Mouse (Mus musculus): ENCODE measurements around the gene Psmb5. TPM values are rescaled to one million over a fixed set of nuclear protein-coding genes. Genes with fewer than 3 reads are reported as not detected.

Psmb5 gene
- polyA plus RNA-seq, 1 experiment from 2014 or later = 414 TPM

GRCm38 (mm10) chr14:54594055-54594454 is 23.8 kb downstream of the Psmb5 start:
- DNase-seq (ENCODE audit: low spot score) (peak; percentile 46), ATAC-seq (replicated peaks; ENCODE audit: low FRiP score) (no peak)
- Histone ChIP-seq H3K4me2 (ENCODE audit: low read depth, low read length, severe bottlenecking) (no peak overlapping the region), H3K9ac (ENCODE audit: low read length) (no peak overlapping the region), H3K9me3 (ENCODE audit: control insufficient read depth, low read length) (no peaks in the 10 kb centered on the region; the same call in 1 of the 2 replicates), H3K27ac (ENCODE audit: low read depth, low read length) (no peak overlapping the region), H3K27me3 (ENCODE audit: control insufficient read depth, insufficient read depth, low read length) (no peaks in the 10 kb centered on the region), H3K4me1 (replicated peaks; ENCODE audit: control insufficient read depth, insufficient read depth, low read length) (no peaks in the 10 kb centered on the region), H3K36me3 (ENCODE audit: control insufficient read depth, insufficient read depth, low read length) (no peaks in the 10 kb centered on the region), H3K4me3 (ENCODE audit: low read depth, low read length) (no peak overlapping the region)
- WGBS = 92% methylated on average over 3 of the region's 3 CpGs

GRCm38 (mm10) chr14:54592319-54592934 is 25.4 kb downstream of the Psmb5 start:
- no peaks in the 10 kb centered on the region for H3K36me3 ChIP-seq (ENCODE audit: control insufficient read depth, insufficient read depth, low read length)
- no peak overlapping the region for H3K27ac ChIP-seq (ENCODE audit: low read depth, low read length)
- H3K4me2 ChIP-seq (ENCODE audit: low read depth, low read length, severe bottlenecking) = no peak overlapping the region
- no peaks in the 10 kb centered on the region for H3K27me3 ChIP-seq (ENCODE audit: control insufficient read depth, insufficient read depth, low read length)
- H3K9me3 ChIP-seq (ENCODE audit: control insufficient read depth, low read length) = no peaks in the 10 kb centered on the region; the same call in 1 of the 2 replicates
- ATAC-seq (replicated peaks; ENCODE audit: low FRiP score) (no peak), DNase-seq (ENCODE audit: low spot score) (peak; percentile 44)
- 84% methylated on average over 10 of the region's 10 CpGs for WGBS
- H3K4me3 ChIP-seq (ENCODE audit: low read depth, low read length) = no peak overlapping the region
- no peaks in the 10 kb centered on the region for H3K4me1 ChIP-seq (replicated peaks; ENCODE audit: control insufficient read depth, insufficient read depth, low read length)
- no peak overlapping the region for H3K9ac ChIP-seq (ENCODE audit: low read length)

- WGBS = 89% methylated on average over 16 of the region's 16 CpGs
- no peak overlapping the region for H3K4me2 ChIP-seq (ENCODE audit: low read depth, low read length, severe bottlenecking)
- ATAC-seq (replicated peaks; ENCODE audit: low FRiP score) (no peak), DNase-seq (ENCODE audit: low spot score) (peak; percentile 28)
- no peak overlapping the region for H3K27ac ChIP-seq (ENCODE audit: low read depth, low read length)
- no peaks in the 10 kb centered on the region for H3K27me3 ChIP-seq (ENCODE audit: control insufficient read depth, insufficient read depth, low read length)
- H3K4me1 ChIP-seq (replicated peaks; ENCODE audit: control insufficient read depth, insufficient read depth, low read length) = no peaks in the 10 kb centered on the region
- no peak overlapping the region for H3K4me3 ChIP-seq (ENCODE audit: low read depth, low read length)
- H3K9me3 ChIP-seq (ENCODE audit: control insufficient read depth, low read length) = no peaks in the 10 kb centered on the region; the same call in 1 of the 2 replicates
- no peak overlapping the region for H3K9ac ChIP-seq (ENCODE audit: low read length)
- H3K36me3 ChIP-seq (ENCODE audit: control insufficient read depth, insufficient read depth, low read length) = no peaks in the 10 kb centered on the region
Observed at GRCm38 (mm10) chr14:54591056-54591455, 26.8 kb downstream of the Psmb5 start.

- no peak overlapping the region for H3K9ac ChIP-seq (ENCODE audit: low read length)
- H3K27ac ChIP-seq (ENCODE audit: low read depth, low read length) = no peak overlapping the region
- DNase-seq (ENCODE audit: low spot score) (peak; percentile 82), ATAC-seq (replicated peaks; ENCODE audit: low FRiP score) (no peak)
- H3K9me3 ChIP-seq (ENCODE audit: control insufficient read depth, low read length) = no peaks in the 10 kb centered on the region
- 43% methylated on average over 7 of the region's 7 CpGs for WGBS
- H3K27me3 ChIP-seq (ENCODE audit: control insufficient read depth, insufficient read depth, low read length) = no peaks in the 10 kb centered on the region
- H3K4me1 ChIP-seq (replicated peaks; ENCODE audit: control insufficient read depth, insufficient read depth, low read length) = no peaks in the 10 kb centered on the region
- no peaks in the 10 kb centered on the region for H3K36me3 ChIP-seq (ENCODE audit: control insufficient read depth, insufficient read depth, low read length)
- no peak overlapping the region for H3K4me3 ChIP-seq (ENCODE audit: low read depth, low read length)
- no peak overlapping the region for H3K4me2 ChIP-seq (ENCODE audit: low read depth, low read length, severe bottlenecking)
Observed at GRCm38 (mm10) chr14:54583681-54584338, 34.0 kb downstream of the Psmb5 start.

- Histone ChIP-seq H3K27ac (ENCODE audit: low read depth, low read length) (no peak overlapping the region), H3K9me3 (ENCODE audit: control insufficient read depth, low read length) (no peaks in the 10 kb centered on the region), H3K4me2 (ENCODE audit: low read depth, low read length, severe bottlenecking) (no peak overlapping the region), H3K4me3 (ENCODE audit: low read depth, low read length) (no peak overlapping the region), H3K36me3 (ENCODE audit: control insufficient read depth, insufficient read depth, low read length) (no peaks in the 10 kb centered on the region), H3K4me1 (replicated peaks; ENCODE audit: control insufficient read depth, insufficient read depth, low read length) (no peaks in the 10 kb centered on the region; the same call in 1 of the 2 replicates), H3K27me3 (ENCODE audit: control insufficient read depth, insufficient read depth, low read length) (no peaks in the 10 kb centered on the region), H3K9ac (ENCODE audit: low read length) (no peak overlapping the region)
- 91% methylated on average over 9 of the region's 9 CpGs for WGBS
- peak; percentile 42 for DNase-seq (ENCODE audit: low spot score)
- no peak for ATAC-seq (replicated peaks; ENCODE audit: low FRiP score)
Observed at GRCm38 (mm10) chr14:54582536-54582935, 35.3 kb downstream of the Psmb5 start.

GRCm38 (mm10) chr14:54579638-54580037 is 38.2 kb downstream of the Psmb5 start:
- H3K27ac ChIP-seq (ENCODE audit: low read depth, low read length) = no peak overlapping the region
- WGBS = 89% methylated on average over 7 of the region's 7 CpGs
- ATAC-seq (replicated peaks; ENCODE audit: low FRiP score) = no peak

GRCm38 (mm10) chr14:54578063-54578462 is 39.8 kb downstream of the Psmb5 start:
- no peak for ATAC-seq (replicated peaks; ENCODE audit: low FRiP score)
- Histone ChIP-seq H3K27me3 (ENCODE audit: control insufficient read depth, insufficient read depth, low read length) (no peaks in the 10 kb centered on the region), H3K9ac (ENCODE audit: low read length) (peak overlapping the region; percentile 95), H3K27ac (ENCODE audit: low read depth, low read length) (peak overlapping the region; percentile 83), H3K9me3 (ENCODE audit: control insufficient read depth, low read length) (no peaks in the 10 kb centered on the region), H3K36me3 (ENCODE audit: control insufficient read depth, insufficient read depth, low read length) (no peaks in the 10 kb centered on the region), H3K4me1 (replicated peaks; ENCODE audit: control insufficient read depth, insufficient read depth, low read length) (peaks cover 19% of the 10 kb centered on the region), H3K4me3 (ENCODE audit: low read depth, low read length) (peak overlapping the region; percentile 91), H3K4me2 (ENCODE audit: low read depth, low read length, severe bottlenecking) (peak overlapping the region; percentile 85)
- peak; percentile 53 for DNase-seq (ENCODE audit: low spot score)
- 2% methylated on average over 10 of the region's 10 CpGs for WGBS

More at GRCm38 (mm10) chr14:54579638-54580037, 38.2 kb downstream of the Psmb5 start:
- Histone ChIP-seq H3K36me3 (ENCODE audit: control insufficient read depth, insufficient read depth, low read length) (no peaks in the 10 kb centered on the region), H3K9ac (ENCODE audit: low read length) (no peak overlapping the region), H3K27me3 (ENCODE audit: control insufficient read depth, insufficient read depth, low read length) (no peaks in the 10 kb centered on the region), H3K4me3 (ENCODE audit: low read depth, low read length) (no peak overlapping the region), H3K9me3 (ENCODE audit: control insufficient read depth, low read length) (no peaks in the 10 kb centered on the region), H3K4me1 (replicated peaks; ENCODE audit: control insufficient read depth, insufficient read depth, low read length) (peaks cover 5% of the 10 kb centered on the region), H3K4me2 (ENCODE audit: low read depth, low read length, severe bottlenecking) (no peak overlapping the region)
- no peak for DNase-seq (ENCODE audit: low spot score)

- peak; percentile 95 for DNase-seq (ENCODE audit: low spot score)
- peak within 1 kb of the TSS; percentile 95 for H3K9ac ChIP-seq (ENCODE audit: low read length)
- H3K4me2 ChIP-seq (ENCODE audit: low read depth, low read length, severe bottlenecking) = peak within 1 kb of the TSS; percentile 85
- ATAC-seq (replicated peaks; ENCODE audit: low FRiP score) = peak; percentile 74
- peak within 1 kb of the TSS; percentile 83 for H3K27ac ChIP-seq (ENCODE audit: low read depth, low read length)
- H3K27me3 ChIP-seq (ENCODE audit: control insufficient read depth, insufficient read depth, low read length) = no peaks in the 10 kb centered on the region
- WGBS = under 1% methylated on average over 66 of the region's 66 CpGs
- H3K4me1 ChIP-seq (replicated peaks; ENCODE audit: control insufficient read depth, insufficient read depth, low read length) = peaks cover 25% of the 10 kb centered on the region
- no peaks in the 10 kb centered on the region for H3K36me3 ChIP-seq (ENCODE audit: control insufficient read depth, insufficient read depth, low read length)
- H3K9me3 ChIP-seq (ENCODE audit: control insufficient read depth, low read length) = no peaks in the 10 kb centered on the region
- H3K4me3 ChIP-seq (ENCODE audit: low read depth, low read length) = peak within 1 kb of the TSS; percentile 91
Observed at GRCm38 (mm10) chr14:54577089-54577982, 40.5 kb downstream of the Psmb5 start, which contains the start of gene Ajuba. Gene Ajuba (minus strand): TSS chr14:54577558.

Measured in forebrain, embryonic 11.5 days (tissue).